Comparison of ENCODE assay signal across 9 mouse cellular contexts in the genomic region with DNA sequence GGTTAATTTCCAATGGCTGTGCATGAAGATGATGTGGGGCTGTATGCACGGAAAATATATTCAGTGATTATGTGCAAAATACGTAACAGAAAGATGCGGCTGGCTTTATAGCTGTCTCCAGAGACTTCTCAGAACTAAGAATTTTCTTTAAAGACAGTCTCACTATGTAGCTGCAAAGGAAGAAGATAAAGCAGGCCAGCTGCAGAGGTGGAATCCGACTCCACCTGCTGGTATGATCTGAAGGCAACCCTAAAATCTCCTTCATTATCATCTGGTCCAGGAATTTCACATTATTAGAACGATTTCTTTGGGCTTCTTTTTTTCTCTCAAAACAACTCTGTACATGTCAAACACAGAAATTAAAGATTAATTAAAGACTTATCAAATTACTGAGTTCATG.
DNase-seq lines count a peak whose midpoint lies in the region; ATAC-seq lines count a peak whose summit lies in the region.
"Had no signal": no experiment of that assay in that cellular context is flagged by ENCODE, and none has a peak within 500 bp of the region (broad histone marks: within the 10 kb centered on the region; RNA-seq: fewer than 3 reads in every experiment).

No protein-coding gene starts in this region.

- no peak for DNase-seq in hindbrain, embryonic 10.5 days (ENCODE audit: low spot score)
- peak; percentile 34 for DNase-seq in 416B (ENCODE audit: low read depth)
- peak; percentile 60 for DNase-seq in hindbrain, embryonic 14.5 days (ENCODE audit: low spot score)
- no peak for DNase-seq in T-cell, adult 2 months (ENCODE audit: low spot score)
- DNase-seq: kidney, adult 11 months; thymus, postnatal 4 days had no signal

- no peaks in the 10 kb centered on the region for H3K9me3 ChIP-seq in hindbrain, embryonic 13.5 days
- H3K9me3 ChIP-seq in hindbrain, embryonic 10.5 days: no peaks in the 10 kb centered on the region
- no peaks in the 10 kb centered on the region for H3K9me3 ChIP-seq in hindbrain, embryonic 14.5 days (ENCODE audit: control insufficient read depth, low read length)

- no peaks in the 10 kb centered on the region for H3K4me1 ChIP-seq in hindbrain, embryonic 13.5 days (replicated peaks)
- no peaks in the 10 kb centered on the region for H3K4me1 ChIP-seq in hindbrain, embryonic 10.5 days (replicated peaks)
- no peaks in the 10 kb centered on the region for H3K4me1 ChIP-seq in hindbrain, embryonic 14.5 days (replicated peaks; ENCODE audit: control insufficient read depth, insufficient read depth, low read length)

- H3K4me2 ChIP-seq in hindbrain, embryonic 13.5 days: no peak overlapping the region
- H3K4me2 ChIP-seq in hindbrain, embryonic 14.5 days (replicated peaks): no peak overlapping the region

- no peak overlapping the region for H3K4me3 ChIP-seq in hindbrain, embryonic 13.5 days
- H3K4me3 ChIP-seq in hindbrain, embryonic 10.5 days: no peak overlapping the region
- H3K4me3 ChIP-seq in hindbrain, embryonic 14.5 days (replicated peaks; ENCODE audit: low read length): no peak overlapping the region

- no peak overlapping the region for H3K9ac ChIP-seq in hindbrain, embryonic 13.5 days
- H3K9ac ChIP-seq in hindbrain, embryonic 14.5 days: no peak overlapping the region

- H3K27me3 ChIP-seq in hindbrain, embryonic 13.5 days: no peaks in the 10 kb centered on the region
- no peaks in the 10 kb centered on the region for H3K27me3 ChIP-seq in hindbrain, embryonic 10.5 days (ENCODE audit: insufficient read depth, poor library complexity, severe bottlenecking)
- no peaks in the 10 kb centered on the region for H3K27me3 ChIP-seq in hindbrain, embryonic 14.5 days (ENCODE audit: control insufficient read depth, insufficient read depth, low read length)

- H3K27ac ChIP-seq in hindbrain, embryonic 13.5 days: no peak overlapping the region
- H3K27ac ChIP-seq in hindbrain, embryonic 10.5 days: no peak overlapping the region
- no peak overlapping the region for H3K27ac ChIP-seq in hindbrain, embryonic 14.5 days

- WGBS in hindbrain, embryonic 13.5 days: 78% methylated on average over 5 of the region's 5 CpGs
- WGBS in hindbrain, embryonic 10.5 days: 83% methylated on average over 5 of the region's 5 CpGs
- WGBS in hindbrain, embryonic 14.5 days: 62% methylated on average over 5 of the region's 5 CpGs

- 0 out of 2 replicates have a peak, but pooled peaks have one; percentile 61 for ATAC-seq in hindbrain, embryonic 13.5 days (ENCODE audit: low FRiP score)
- ATAC-seq in CD4-positive, CD25-positive, alpha-beta regulatory T cell, adult 4 months: peak; percentile 40
- no peak for ATAC-seq in hindbrain, embryonic 14.5 days (ENCODE audit: low FRiP score)
- no peak for ATAC-seq in granulocyte monocyte progenitor cell, adult 5-6 weeks (replicated peaks; ENCODE audit: poor library complexity, severe bottlenecking)

- no peaks in the 10 kb centered on the region for H3K36me3 ChIP-seq in hindbrain, embryonic 13.5 days
- H3K36me3 ChIP-seq in hindbrain, embryonic 10.5 days: no peaks in the 10 kb centered on the region
- no peaks in the 10 kb centered on the region for H3K36me3 ChIP-seq in hindbrain, embryonic 14.5 days (replicated peaks; ENCODE audit: control insufficient read depth, insufficient read depth)

Comparison
In these comparisons a context has a peak if more than half of its experiments do, and no peak if none do; other contexts are left out.
1. ATAC-seq: peak in hindbrain, embryonic 13.5 days (single experiment) and CD4-positive, CD25-positive, alpha-beta regulatory T cell, adult 4 months (single experiment); none in hindbrain, embryonic 14.5 days (single experiment) and granulocyte monocyte progenitor cell, adult 5-6 weeks (single experiment).
2. DNase-seq: peak in 416B (single experiment) and hindbrain, embryonic 14.5 days (single experiment); none in hindbrain, embryonic 10.5 days (single experiment) and T-cell, adult 2 months (single experiment).